Mouse (Mus musculus) thymus, postnatal 25 days (tissue): Measurements from ENCODE around the gene C87436.

Source experiments
- DNase-seq: peaks from one replicate; pipeline ENCODE4 v3.0.0; 2022

C87436 gene

GRCm38 (mm10) chr6:86438272-86439118 lies at the start of gene C87436:
Gene C87436 (plus strand): TSS chr6:86438374.
- peak; percentile 93 for DNase-seq

DNA sequence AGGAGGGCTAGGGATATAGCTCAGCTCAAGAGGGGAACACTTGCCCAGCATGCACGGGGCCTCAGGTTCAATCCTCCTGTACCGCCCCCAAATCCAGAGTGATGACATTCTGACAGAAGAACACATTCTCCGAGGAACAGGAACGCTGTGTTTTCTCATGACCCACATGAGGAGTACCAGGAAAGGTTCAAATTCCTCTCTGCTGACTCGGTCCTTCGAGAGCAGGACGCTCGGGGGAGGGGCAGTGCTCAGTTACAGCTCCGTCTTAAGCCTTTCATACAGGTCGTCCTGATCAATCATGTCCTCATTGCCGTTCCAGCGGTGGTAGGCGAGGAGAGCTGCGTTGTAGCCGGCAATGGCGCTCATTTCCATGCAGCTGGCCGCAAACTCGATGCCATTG lies 49.7 kb upstream of the C87436 start:
- no peak for DNase-seq

- no peak for DNase-seq
Measured at GRCm38 (mm10) chr6:86391326-86391725, 46.8 kb upstream of the C87436 start.

- no peak for DNase-seq
Measured at GRCm38 (mm10) chr6:86393187-86393586, 45.0 kb upstream of the C87436 start.

DNA sequence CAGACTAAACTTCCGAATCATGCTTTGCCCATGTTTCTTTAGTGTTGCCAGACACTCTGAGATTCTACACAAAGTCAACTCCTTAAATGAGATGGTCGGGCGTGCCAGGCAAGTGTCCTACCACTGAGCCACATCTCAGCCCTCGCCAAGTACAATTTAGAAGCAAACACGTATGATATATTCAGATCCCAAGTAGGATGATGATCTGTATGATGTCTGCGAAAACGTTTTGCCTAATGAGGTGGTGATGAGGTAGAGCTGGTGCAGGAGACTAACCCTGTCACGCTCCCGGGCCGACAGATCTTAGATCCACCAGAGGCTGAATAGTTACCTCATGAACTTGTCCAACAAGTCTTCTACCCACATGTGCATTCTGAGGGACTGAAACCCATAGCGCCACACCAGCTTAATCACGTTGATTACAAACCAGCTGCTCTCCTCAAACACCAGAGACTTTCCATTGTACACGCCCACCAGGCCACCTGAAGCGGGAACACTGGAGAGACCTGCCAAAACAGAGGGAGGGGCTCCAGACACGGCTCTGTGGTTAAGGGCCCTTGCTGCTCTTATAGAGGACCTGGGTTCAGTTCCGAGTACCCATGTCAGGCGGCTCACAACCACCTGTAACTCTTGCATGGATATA lies 44.0 kb upstream of the C87436 start:
- DNase-seq: no peak

DNA sequence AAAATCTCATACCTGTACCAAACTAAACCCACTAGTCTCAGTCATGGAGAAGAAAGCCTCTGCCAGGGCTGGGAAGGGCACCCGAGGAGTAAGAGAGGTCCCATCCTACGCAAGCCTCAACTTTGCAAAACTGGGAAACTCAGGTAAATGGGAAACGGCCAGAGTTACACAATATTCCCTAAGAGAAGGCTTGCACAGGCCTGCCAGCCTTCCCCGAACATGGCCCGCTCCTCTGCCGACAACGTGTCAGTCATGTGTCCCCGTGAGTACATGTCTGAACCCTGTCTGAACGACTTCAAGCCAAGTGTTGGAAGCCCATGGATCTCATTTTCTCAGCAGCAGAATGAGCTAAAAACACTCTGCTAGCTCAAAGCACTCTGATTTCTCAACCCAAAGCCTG lies 43.2 kb upstream of the C87436 start:
- no peak for DNase-seq

- no peak for DNase-seq
Measured at GRCm38 (mm10) chr6:86395969-86396368, 42.2 kb upstream of the C87436 start.

DNA sequence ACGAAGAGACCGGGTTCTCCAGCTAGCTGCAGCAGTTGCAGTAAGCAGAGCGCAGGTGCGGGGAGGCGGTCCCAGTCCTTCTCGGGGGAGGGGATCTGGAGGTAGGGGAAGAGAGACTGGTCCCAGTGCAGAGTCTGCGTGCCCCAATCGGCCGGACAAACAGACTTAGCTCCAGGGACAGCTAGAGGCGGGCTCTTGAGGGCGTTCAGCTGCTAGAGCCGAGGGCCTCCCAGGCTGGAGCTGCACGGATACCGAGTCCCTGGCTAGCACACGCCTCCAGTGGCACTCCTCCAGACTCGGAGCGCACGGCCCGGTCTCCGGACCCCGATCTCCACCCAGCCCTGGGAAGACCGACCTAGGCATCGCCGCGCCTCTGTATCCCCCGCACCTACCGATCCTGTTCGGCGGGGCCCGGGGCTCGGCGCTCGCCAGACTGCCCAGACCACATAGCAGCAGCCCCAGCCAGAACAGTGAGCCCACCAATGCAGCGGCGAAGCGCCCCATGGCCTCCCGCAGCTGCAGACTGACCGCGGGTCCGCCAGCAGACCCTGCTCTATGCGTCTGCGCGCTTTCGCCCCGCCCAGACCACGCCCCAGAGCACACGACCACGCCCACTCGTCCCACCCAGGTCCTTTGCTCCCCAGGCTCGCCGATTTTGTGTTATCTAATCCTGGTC lies 41.5 kb upstream of the C87436 start, which contains the start of gene Pcyox1:
Gene Pcyox1 (minus strand): TSS at position 574 of the 676 bp plus-strand sequence.
- DNase-seq: peak; percentile 87

GRCm38 (mm10) chr6:86397257-86397980 lies 40.8 kb upstream of the C87436 start:
- DNase-seq: no peak

DNA sequence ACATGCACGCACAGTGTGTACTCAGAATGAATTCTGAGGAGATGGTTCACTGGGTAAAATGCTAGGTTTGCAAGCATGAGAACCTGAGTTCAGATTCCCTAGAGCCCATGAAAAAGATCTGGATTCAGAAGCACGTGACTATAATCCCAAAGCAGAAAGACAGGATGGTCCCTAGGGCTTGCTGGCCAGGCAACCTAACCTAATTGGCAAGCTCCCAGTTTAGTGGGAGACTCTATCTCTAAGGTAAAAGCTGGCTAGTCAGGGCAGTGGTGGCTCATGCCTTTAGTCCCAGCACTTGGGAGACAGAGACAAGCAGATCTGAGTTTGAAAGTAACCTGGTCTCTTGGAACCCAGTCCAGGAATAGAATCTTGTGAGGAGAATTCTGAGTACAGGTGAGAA lies 39.2 kb upstream of the C87436 start:
- DNase-seq: no peak

- DNase-seq: no peak
Measured at GRCm38 (mm10) chr6:86399995-86400394, 38.2 kb upstream of the C87436 start.

DNA sequence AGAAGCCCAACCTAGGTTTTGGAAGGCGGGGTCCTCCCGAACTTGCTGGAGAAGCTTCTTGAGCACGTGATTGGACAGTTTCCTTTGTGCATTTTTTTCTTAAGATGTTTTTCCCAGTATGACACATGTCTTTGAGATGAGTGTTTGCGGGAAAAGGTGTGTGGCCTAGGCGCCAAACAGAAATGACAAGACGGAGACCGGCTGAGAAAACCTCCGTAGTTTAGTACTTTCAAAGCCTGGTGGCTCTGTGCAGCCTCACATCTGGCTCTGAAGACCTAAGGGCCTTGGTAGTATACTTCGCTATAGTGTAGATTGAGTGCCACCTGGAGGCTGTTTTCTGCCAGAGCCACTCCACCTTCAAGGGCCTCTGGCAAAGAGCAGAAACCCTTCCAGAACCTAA lies 37.2 kb upstream of the C87436 start:
- peak; percentile 85 for DNase-seq

GRCm38 (mm10) chr6:86402681-86403607 lies 35.2 kb upstream of the C87436 start:
- DNase-seq: no peak

DNA sequence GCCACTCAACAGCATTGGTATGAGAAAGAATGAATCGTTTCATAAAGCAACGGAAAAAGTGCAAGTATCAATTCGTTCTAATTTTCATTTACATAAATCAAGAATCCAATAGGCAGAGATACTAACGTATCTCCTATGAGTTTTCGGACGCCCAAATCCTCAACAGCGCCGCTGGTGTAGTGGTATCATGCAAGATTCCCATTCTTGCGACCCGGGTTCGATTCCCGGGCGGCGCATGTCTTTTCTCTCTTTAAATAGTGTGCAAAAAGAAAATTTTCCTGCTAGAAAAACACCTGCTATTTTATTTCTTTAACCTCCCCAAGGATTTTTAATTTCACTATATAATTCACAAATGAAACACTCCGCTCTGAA lies 34.5 kb upstream of the C87436 start:
- DNase-seq: peak; percentile 84

DNA sequence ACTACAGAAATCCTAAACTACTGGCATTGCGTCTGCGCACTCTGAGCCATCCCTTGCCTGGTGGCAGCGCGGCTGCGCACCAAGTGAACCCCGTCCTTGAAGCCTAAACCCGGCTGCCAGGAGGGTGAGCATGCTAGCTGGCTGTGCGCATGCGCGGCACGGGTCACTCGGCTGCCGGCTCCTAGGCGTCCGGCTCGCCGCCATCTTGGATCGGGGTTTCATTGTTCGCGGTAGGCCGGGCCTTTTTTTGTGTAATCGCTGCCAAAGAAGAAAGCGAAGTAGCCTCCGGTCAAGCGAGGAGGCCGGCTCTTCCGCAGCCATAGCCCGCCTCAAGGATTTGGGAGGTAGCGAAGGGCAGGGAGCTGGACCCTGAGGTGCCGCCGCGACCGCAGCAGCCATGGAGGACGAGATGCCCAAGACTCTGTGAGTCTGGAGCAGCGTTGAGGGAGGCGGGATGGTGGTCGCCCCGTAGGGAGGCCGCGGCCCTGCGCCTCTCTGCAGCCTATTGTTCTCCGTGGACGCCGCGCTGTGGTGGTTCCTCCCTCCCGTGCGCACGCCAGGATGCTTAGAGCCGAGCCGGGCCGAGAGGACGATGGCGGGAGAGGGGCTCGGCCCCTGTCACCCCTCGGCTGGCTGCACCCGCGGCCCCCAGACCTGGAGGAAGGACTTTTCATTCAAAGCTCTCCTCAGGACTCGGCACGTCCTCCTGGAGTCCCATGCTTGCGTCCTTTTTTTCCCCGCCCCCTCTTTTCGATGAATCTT lies 33.9 kb upstream of the C87436 start, which contains the start of gene Tia1:
Gene Tia1 (plus strand): TSS at position 120 of the 762 bp plus-strand sequence.
- peak; percentile 95 for DNase-seq

- DNase-seq: peak; percentile 27
Measured at GRCm38 (mm10) chr6:86404996-86405395, 33.2 kb upstream of the C87436 start.

DNA sequence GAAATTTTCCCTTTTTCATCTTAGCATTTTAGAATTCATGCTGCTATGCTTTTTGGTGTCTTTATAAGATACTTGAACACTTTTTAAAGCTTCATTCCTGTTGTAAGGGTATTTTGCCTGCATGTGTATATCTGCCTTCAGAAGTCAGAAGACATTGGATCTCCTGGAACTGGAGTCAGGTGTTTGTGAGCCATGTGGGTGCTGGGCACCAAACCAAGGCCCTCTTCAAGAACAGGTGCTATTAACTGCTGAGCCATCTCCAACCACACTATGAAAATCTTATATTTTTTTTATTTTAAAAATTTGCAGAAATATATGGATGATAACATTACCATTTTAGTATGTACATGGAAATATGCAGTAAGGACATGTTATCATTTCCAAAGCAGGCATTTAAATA lies 31.9 kb upstream of the C87436 start:
- no peak for DNase-seq

- DNase-seq: no peak
Measured at GRCm38 (mm10) chr6:86418711-86419110, 19.5 kb upstream of the C87436 start.

DNA sequence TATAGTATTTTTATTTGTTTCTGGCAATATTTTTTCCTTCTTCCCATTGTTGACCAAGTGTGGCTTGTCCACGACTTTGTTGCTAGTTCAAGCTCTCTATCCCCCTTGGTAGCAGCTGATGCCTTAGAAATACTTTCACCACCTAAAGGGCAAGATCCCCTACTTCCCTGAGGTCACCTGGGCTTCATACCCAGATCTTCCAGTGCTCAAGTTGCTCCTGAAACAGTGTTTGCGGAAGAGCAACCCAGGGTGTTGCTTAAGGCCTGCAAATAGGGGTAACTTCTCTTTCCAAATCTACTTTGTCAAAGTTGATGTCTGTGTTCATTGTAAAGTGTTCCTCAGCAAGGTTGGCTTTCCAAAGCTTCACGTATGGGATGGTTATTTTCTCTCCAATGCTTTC lies 18.9 kb upstream of the C87436 start:
- DNase-seq: no peak

GRCm38 (mm10) chr6:86420491-86420890 lies 17.7 kb upstream of the C87436 start:
- DNase-seq: no peak

- no peak for DNase-seq
Measured at GRCm38 (mm10) chr6:86426358-86426757, 11.8 kb upstream of the C87436 start, which contains the start of gene Gm44790. Gene Gm44790 (plus strand): TSS chr6:86426658.
